Mouse (Mus musculus) lung, embryonic 16.5 days (tissue): ENCODE measurements at regions not wholly inside any gene's neighbourhood (a gene's known extent, or its start where the extent isn't known, plus 50 kb on each side); places are given as distances from the start of the nearest gene placed in this dataset.

ENCODE experiments used
- ATAC-seq: fragments of 200-750 bp; cut with Nextera tagmentation; 2 replicates; pipeline ENCODE4 v1.8.0; 2017; ENCODE audit warnings: low read depth, mild to moderate bottlenecking, moderate library complexity
- H3K27ac ChIP-seq: fragments of 300-500 bp; sonication (generic); 2 replicates; pipeline ENCODE4 v1.5.1; 2014; ENCODE audit warnings: mild to moderate bottlenecking, control low read depth, low read length
- H3K27me3 ChIP-seq: fragments of 300-500 bp; sonication (generic); 2 replicates; pipeline ENCODE4 v1.6.1; 2014; ENCODE audit warnings: low read depth, low read length, mixed read lengths; ENCODE audit not compliant: control insufficient read depth, insufficient read depth
- H3K36me3 ChIP-seq: fragments of 300-500 bp; sonication (generic); 2 replicates; pipeline ENCODE4 v1.6.1; 2014; ENCODE audit warnings: low read length; ENCODE audit not compliant: control insufficient read depth, insufficient read depth
- H3K4me1 ChIP-seq: fragments of 300-500 bp; sonication (generic); replicated peaks from 2 replicates; pipeline ENCODE4 v1.6.1; 2014; ENCODE audit warnings: low read length, mixed read lengths; ENCODE audit not compliant: control insufficient read depth, insufficient read depth
- H3K4me2 ChIP-seq: fragments of 300-500 bp; sonication (generic); 2 replicates; pipeline ENCODE4 v1.6.1; 2014; ENCODE audit warnings: low read depth, low read length, control low read depth
- H3K4me3 ChIP-seq: fragments of 300-500 bp; sonication (generic); 2 replicates; pipeline ENCODE4 v1.5.1; 2014; ENCODE audit warnings: mild to moderate bottlenecking, low read length, control low read depth
- H3K9ac ChIP-seq: fragments of 300-500 bp; sonication (generic); 2 replicates; pipeline ENCODE4 v1.6.1; 2014; ENCODE audit warnings: low read length, control low read depth
- H3K9me3 ChIP-seq: fragments of 300-500 bp; sonication (generic); 2 replicates; pipeline ENCODE4 v1.6.1; 2016; ENCODE audit warnings: low read length; ENCODE audit not compliant: control insufficient read depth
- WGBS: fragments of 180-500 bp; shearing (Covaris S2); extraction: QIAGEN DNeasy Blood & Tissue Kit; methylation state at CpG from one replicate; pipeline ENCODE4 v1.1.7; 2014; 5-methylcytosine and 5-hydroxymethylcytosine counted together

- Histone ChIP-seq H3K9ac (no peak overlapping the region), H3K27ac (no peak overlapping the region), H3K36me3 (no peaks in the 10 kb centered on the region), H3K4me3 (no peak overlapping the region), H3K4me1 (no peaks in the 10 kb centered on the region), H3K4me2 (no peak overlapping the region), H3K9me3 (no peaks in the 10 kb centered on the region), H3K27me3 (no peaks in the 10 kb centered on the region)
- WGBS = 62% methylated on average over 7 of the region's 7 CpGs
- ATAC-seq = no peak
These were observed 158.5 kb upstream of the Cdh13 start for GRCm38 (mm10) chr8:118124993-118125392.

GRCm38 (mm10) chr8:118114253-118114652, 169.3 kb upstream of the Cdh13 start:
- no peak overlapping the region for H3K9ac ChIP-seq
- 68% methylated on average over 8 of the region's 8 CpGs for whole genome bisulfite sequencing
- no peak for ATAC-seq
- H3K4me3 ChIP-seq = no peak overlapping the region
- H3K9me3 ChIP-seq = no peaks in the 10 kb centered on the region
- no peak overlapping the region for H3K27ac ChIP-seq
- no peaks in the 10 kb centered on the region for H3K36me3 ChIP-seq
- H3K4me1 ChIP-seq = no peaks in the 10 kb centered on the region
- no peaks in the 10 kb centered on the region for H3K27me3 ChIP-seq
- H3K4me2 ChIP-seq = no peak overlapping the region

GRCm38 (mm10) chr8:118104464-118105050, 179.0 kb upstream of the Cdh13 start:
- H3K27ac ChIP-seq = no peak overlapping the region
- WGBS = 63% methylated on average over 14 of the region's 14 CpGs
- no peaks in the 10 kb centered on the region for H3K27me3 ChIP-seq
- H3K4me1 ChIP-seq = no peaks in the 10 kb centered on the region
- no peaks in the 10 kb centered on the region for H3K36me3 ChIP-seq
- ATAC-seq = no peak
- no peak overlapping the region for H3K4me3 ChIP-seq
- no peaks in the 10 kb centered on the region for H3K9me3 ChIP-seq
- no peak overlapping the region for H3K9ac ChIP-seq
- H3K4me2 ChIP-seq = no peak overlapping the region

DNA sequence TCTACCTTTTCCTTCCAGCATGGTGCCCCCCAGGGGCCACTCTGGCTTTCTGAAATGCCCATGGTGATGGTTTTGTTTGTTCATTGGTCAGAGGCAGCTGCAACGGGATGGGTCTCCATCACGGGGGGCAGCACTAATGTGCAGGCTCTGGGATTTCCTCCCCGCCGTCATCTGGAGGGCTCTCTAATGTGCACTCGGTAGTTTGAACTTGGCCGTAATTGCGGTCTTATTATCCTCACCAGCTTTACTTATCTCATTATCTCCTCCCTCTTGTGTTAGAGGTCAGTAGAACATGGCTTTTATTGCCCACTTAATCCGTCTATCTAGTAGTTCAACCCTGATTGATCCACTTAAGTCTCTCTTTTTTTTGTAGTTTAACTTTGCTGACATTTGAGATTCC, 182.2 kb upstream of the Cdh13 start:
- ATAC-seq = no peak
- no peak overlapping the region for H3K4me3 ChIP-seq
- no peaks in the 10 kb centered on the region; the same call in 1 of the 2 replicates for H3K4me1 ChIP-seq
- H3K9ac ChIP-seq = no peak overlapping the region
- no peak overlapping the region for H3K4me2 ChIP-seq
- no peaks in the 10 kb centered on the region for H3K27me3 ChIP-seq
- H3K27ac ChIP-seq = no peak overlapping the region
- no peaks in the 10 kb centered on the region for H3K9me3 ChIP-seq
- WGBS = 40% methylated on average over 8 of the region's 8 CpGs
- no peaks in the 10 kb centered on the region for H3K36me3 ChIP-seq

DNA sequence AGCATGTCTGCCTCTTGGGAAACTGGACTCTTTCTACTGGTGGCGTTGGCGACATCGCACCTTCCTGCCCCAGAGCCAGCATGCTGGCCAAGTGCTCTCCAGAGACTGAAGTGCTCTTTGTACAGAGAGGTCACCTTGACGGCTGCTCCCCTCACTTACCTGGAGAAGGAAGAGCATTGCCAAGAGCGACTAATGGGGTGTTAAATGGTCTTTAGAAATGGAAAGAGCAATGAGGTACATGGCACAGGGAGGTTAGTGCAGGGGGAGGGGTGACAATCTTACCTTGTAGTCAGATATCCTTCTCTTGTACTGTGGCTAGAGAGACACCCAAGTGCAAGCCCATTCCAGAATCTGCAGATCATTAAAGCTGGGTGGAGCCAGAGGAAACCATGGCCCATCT, 220.8 kb upstream of the Cdh13 start:
- WGBS = 40% methylated on average over 5 of the region's 5 CpGs
- H3K9ac ChIP-seq = no peak overlapping the region
- H3K27ac ChIP-seq = no peak overlapping the region
- ATAC-seq = no peak
- H3K4me2 ChIP-seq = no peak overlapping the region
- H3K36me3 ChIP-seq = no peaks in the 10 kb centered on the region
- no peaks in the 10 kb centered on the region for H3K27me3 ChIP-seq
- no peak overlapping the region for H3K4me3 ChIP-seq
- H3K9me3 ChIP-seq = no peaks in the 10 kb centered on the region
- H3K4me1 ChIP-seq = no peaks in the 10 kb centered on the region

DNA sequence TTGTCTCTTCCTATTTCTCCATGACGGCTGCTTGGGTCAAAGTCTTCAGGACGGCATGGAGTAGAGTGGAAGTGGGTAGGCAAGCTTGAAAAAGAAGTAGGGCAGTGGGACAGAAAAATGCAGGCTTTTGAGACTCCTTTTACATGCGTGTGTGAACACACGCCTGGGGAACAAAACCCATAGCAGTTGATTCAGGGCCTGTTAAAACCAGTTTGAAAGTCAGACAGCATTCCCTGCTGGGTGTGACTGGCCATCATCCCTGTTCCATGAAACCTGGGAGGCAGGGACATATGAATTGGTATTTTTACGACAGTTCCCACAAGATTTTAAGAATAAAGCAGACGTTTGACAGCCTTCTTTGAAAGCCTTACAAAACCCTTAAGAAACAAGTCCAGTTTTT, 226.8 kb upstream of the Cdh13 start:
- Histone ChIP-seq H3K9me3 (no peaks in the 10 kb centered on the region), H3K27me3 (no peaks in the 10 kb centered on the region), H3K4me3 (no peak overlapping the region), H3K4me2 (no peak overlapping the region), H3K9ac (no peak overlapping the region), H3K27ac (no peak overlapping the region), H3K36me3 (no peaks in the 10 kb centered on the region), H3K4me1 (no peaks in the 10 kb centered on the region)
- 84% methylated on average over 6 of the region's 6 CpGs for WGBS
- no peak for ATAC-seq

DNA sequence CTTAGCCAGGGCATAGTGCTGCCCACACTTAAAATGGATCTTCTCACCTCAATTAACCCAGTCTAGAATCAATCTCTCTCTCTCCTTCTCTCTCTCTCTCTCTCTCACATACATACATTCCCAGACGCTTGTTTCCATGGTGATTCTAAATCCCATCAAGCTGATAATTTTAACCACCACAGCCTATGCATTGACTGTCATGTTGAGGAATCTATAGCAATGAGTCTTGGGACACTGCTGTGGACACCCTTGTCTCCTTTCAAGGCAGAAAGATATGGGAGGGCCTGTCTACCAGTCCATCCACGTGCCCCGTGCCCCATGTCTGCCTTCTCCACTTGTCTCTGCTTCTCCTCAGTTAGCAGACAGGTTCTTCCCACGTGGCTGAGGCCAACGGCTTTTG, 228.0 kb upstream of the Cdh13 start:
- H3K4me2 ChIP-seq = no peak overlapping the region
- 69% methylated on average over 5 of the region's 5 CpGs for WGBS
- no peak overlapping the region for H3K9ac ChIP-seq
- no peaks in the 10 kb centered on the region for H3K36me3 ChIP-seq
- H3K27ac ChIP-seq = no peak overlapping the region
- H3K4me3 ChIP-seq = no peak overlapping the region
- H3K4me1 ChIP-seq = no peaks in the 10 kb centered on the region
- H3K27me3 ChIP-seq = no peaks in the 10 kb centered on the region
- no peak for ATAC-seq
- no peaks in the 10 kb centered on the region for H3K9me3 ChIP-seq

DNA sequence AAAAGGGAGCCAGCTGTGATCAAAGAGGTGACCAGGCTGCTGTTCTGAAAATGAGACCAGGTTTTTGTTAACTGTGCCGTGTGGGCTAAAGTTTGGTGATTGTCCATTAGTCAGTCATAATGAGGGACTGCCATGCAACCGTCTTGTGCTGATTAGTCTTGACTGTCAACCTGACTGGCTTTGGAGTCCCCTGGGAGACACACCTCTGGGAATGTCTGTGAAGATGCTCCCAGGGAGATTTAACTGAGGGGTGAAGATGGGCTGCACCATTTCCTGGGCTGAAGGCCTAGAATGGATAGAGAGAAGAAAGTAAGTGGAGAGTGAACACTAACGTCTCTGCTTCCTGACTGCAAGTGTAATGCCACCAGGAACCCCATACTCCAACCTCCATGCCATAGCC, 233.1 kb upstream of the Cdh13 start:
- no peaks in the 10 kb centered on the region for H3K36me3 ChIP-seq
- no peaks in the 10 kb centered on the region for H3K27me3 ChIP-seq
- H3K9me3 ChIP-seq = no peaks in the 10 kb centered on the region
- 79% methylated on average over 3 of the region's 3 CpGs for WGBS
- H3K27ac ChIP-seq = no peak overlapping the region
- ATAC-seq = no peak
- H3K4me1 ChIP-seq = no peaks in the 10 kb centered on the region
- H3K9ac ChIP-seq = no peak overlapping the region
- H3K4me3 ChIP-seq = no peak overlapping the region
- H3K4me2 ChIP-seq = no peak overlapping the region

- H3K9me3 ChIP-seq = no peaks in the 10 kb centered on the region
- no peak for ATAC-seq
These were observed 240.6 kb upstream of the Mphosph6 start for GRCm38 (mm10) chr8:118042253-118042860.

DNA sequence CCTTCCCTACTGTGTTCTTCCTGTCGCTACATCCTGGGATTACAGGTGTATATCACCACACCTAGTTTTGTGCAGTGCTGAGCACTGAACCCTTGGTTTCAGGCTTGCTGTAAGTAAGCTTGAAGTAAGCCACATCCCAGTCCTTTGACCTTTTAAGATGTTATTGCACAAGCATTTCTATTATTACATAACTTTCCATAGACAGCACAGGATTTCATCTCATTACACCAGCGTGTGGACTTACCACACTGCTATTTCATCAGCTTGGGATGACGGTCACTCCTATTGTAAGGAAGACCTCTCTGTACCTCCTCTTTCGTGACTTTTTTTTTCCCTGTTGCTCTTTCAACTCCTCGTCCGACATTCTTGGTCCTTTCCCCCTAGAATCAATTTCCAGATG, 239.5 kb upstream of the Mphosph6 start:
- H3K4me3 ChIP-seq = no peak overlapping the region
- H3K9me3 ChIP-seq = no peaks in the 10 kb centered on the region
- no peak overlapping the region for H3K27ac ChIP-seq
- 78% methylated on average over 6 of the region's 6 CpGs for WGBS
- H3K36me3 ChIP-seq = no peaks in the 10 kb centered on the region
- H3K27me3 ChIP-seq = no peaks in the 10 kb centered on the region
- no peak overlapping the region for H3K4me2 ChIP-seq
- H3K9ac ChIP-seq = no peak overlapping the region
- no peak for ATAC-seq
- no peaks in the 10 kb centered on the region for H3K4me1 ChIP-seq

More at GRCm38 (mm10) chr8:118042253-118042860, 240.6 kb upstream of the Mphosph6 start:
- 70% methylated on average over 10 of the region's 10 CpGs for WGBS
- no peak overlapping the region for H3K4me3 ChIP-seq
- no peaks in the 10 kb centered on the region for H3K27me3 ChIP-seq
- no peak overlapping the region for H3K9ac ChIP-seq
- H3K36me3 ChIP-seq = no peaks in the 10 kb centered on the region
- no peak overlapping the region for H3K4me2 ChIP-seq
- H3K4me1 ChIP-seq = no peaks in the 10 kb centered on the region
- H3K27ac ChIP-seq = no peak overlapping the region
